Mouse (Mus musculus) NIH3T3 (cell line): ENCODE measurements around the gene Psd.
A peak's percentile ranks its signal among the peaks of the same experiment; 100 is the strongest.

Experiments used
- DNase-seq: peaks from one replicate; pipeline ENCODE4 v3.0.0-alpha.2; 2012; ENCODE audit warnings: low read depth

The Psd gene

DNA sequence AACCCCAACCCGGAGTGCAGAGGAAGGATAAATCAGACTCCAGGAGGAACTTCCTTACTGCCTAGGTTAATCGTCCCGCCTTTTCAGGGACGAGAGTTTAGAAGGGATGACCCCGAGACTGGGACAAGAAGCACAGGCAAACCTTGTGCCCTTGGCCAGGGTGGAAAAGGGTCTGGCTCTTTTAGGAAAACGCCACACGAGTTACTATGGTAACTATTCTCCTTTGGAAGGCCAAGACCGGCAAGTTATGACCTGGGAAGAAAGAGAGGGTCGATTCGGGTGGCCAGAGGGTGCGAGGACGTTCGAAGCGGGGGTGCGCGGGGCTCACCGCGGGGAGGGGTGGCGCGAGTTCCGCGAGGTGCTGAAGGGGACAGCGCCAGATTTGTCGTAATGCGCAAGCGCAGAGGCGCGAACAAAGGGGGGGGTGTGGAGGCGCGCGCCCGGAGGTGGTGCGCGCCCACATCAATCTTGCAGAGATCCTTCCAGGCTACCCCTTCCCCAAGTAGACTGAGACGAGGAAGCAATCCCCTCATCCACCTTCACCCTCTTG is at the start of gene Psd:
TSS of gene Psd (minus strand) at position 401 of the 550 bp plus-strand sequence.
- DNase-seq = no peak

DNA sequence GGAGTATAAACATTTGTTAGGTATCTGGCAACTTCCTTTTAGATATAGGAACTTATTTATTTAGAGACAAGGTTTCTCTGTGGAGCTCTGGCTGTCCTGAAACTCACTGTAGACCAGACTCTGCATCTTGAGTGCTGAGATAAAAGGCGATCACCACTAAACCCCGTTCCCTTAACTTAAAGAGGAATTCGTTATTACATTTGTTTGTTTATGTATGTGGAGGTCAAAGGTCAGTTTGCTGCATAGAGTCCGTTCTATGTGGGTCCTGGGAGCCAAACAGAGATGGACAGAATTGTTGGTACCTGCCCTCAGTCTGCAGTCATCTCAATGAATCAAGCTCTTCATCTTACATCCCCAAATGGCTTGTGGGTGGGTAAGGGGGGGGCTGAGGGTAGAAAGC is 48.9 kb upstream of the Psd start:
- DNase-seq = no peak

DNA sequence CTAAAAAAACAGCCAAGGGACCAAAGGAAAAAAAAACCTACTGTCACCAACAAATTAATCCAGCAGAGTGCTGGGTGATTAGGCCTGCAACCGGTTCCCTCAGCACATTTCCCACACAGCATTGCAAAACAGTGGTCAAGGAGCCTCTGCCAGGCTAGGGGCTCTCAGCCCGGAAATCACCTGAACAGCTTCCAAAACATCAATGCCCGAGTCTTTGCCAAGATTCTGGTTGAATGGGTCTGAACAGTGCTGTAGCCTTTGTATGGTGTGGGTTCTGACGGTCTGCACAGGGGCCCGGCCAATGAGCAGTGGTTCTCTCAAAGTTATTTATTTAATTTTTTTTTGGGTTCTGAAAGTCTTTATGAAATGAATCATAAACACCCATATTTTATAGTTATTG is 48.5 kb upstream of the Psd start:
- DNase-seq = peak; percentile 73

DNA sequence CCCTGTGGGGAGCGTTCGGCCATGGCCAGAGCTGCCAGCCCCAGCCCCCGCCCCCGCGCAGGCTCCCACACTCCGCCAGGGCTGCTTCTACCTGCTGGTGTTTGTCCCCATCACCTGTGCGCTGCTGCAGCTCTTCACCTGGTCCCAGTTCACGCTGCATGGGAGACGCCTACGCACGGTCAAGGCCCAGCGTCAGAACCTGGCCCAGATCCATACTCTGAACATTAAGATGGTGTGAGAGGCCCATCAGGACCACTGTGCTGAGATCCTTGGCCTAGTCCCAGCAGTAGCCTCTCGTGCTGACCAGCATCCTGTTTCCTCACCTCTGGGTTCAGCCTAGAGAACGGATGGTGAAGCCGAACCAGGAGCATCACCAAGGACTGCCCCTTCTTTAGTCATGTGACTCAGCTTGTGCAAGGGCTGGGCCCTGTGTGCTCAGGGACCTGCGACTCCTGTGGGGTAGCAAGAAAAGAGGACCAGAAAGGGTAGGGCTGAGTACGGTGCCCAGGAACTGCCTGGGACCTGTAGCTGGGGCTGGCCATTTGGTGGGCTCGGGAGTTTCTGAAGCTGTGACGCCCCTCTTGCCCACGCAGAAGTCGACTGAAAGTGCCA is 47.6 kb upstream of the Psd start:
- DNase-seq = peak; percentile 37

DNA sequence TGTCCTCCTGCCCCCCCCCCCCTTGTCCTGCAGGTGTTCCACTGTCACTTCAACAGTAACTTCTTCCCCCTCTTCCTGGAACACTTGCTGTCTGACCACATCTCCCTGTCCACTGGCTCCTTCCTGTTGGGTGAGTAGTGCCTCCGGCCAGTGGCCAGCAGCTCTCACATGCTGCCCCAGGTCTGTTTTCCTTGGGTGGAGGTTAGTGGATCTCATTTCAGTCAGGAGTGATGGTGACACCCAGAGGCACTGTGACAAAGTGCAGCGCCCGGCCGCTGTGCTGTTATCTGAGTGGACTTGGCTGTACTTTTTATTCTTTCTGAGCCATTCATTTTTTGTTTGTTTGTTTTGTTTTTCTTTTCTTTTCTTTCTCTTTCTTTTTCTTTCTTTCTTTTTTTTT is 42.2 kb upstream of the Psd start:
- peak; percentile 91 for DNase-seq

DNA sequence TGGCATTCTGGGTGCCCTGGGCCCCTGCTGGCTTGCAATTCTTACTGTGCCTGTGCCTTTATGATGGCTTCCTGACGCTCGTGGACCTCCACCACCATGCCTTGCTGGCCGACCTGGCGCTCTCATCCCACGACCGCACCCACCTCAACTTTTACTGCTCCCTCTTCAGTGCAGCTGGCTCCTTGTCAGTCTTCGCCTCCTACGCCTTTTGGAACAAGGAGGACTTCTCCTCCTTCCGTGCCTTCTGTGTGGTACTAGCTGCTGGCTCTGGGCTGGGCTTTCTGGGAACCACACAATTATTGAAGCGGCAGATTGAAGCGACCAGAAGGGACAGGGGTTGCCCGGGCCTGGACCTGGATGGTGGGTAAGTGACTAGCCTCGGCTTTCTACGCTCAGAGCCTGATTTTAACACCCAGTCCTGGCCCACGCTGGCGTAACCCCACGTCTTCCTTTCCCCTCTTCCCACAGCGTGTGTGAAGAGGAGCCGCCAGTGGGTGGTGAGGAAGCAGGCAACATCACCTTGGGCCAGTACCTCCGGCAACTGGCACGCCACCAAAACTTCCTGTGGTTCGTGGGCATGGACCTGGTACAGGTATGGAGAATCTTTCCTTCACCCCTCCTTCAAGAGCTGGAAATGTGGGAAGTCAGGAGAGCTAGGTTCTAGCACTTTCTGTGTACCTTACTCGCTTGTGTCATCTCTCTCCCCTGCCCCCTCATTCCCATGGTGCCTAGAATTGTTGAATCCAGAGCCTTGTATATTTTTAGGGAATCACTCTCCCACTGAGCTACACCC is 41.0 kb upstream of the Psd start:
- no peak for DNase-seq

DNA sequence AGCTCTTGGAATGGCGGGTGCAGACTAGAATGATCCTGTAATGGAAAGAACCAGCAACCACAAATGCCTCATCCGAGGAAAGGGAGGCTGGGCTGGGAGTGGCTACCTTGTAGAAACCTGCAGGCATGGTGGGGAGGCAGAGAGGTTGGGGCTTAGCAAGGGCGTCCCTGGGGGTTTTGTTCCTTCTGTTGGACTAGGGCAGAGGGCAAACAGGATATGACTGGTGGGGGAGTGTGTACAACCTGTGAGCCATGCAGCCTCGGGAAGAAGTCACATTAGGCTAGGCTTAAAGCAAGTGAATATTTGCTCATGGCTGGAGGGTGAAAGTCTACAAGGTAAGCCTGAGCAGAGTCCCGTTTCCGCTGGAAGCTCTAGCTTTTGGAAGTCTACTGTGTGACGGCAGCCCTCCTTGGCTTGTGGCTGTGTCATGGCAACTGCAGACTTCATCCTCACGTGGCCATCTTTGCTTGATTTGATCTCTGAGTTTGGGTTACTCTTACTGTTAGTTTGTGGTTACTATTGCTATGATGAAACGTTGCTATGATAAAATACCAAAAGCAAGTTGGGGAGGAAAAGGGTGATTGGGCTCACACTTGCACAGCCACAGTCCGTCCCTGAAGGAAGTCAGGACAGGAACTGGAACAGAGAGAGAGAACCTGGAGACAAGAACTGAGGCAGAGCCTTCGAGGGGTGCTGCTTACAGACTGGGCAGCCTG is 36.5 kb upstream of the Psd start:
- no peak for DNase-seq

DNA sequence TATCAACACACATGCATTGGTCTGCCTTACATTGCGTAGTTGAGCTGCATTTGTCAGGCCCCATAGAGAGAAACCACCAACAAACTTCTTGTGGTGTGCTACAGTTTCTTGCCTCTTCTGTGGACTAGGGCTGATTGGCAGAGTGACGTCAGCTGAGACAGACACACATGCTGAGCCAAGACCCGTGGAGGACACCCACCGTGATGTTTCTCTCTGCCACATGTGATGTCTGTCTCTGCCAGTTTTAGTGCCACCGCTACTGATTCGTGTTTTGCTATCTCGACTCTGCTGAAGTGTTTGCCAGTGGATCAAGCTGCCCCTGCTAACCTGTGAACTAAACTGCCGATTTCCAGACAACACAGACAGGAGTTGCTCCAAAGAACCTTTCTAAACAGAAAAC is 35.1 kb upstream of the Psd start:
- DNase-seq = no peak

DNA sequence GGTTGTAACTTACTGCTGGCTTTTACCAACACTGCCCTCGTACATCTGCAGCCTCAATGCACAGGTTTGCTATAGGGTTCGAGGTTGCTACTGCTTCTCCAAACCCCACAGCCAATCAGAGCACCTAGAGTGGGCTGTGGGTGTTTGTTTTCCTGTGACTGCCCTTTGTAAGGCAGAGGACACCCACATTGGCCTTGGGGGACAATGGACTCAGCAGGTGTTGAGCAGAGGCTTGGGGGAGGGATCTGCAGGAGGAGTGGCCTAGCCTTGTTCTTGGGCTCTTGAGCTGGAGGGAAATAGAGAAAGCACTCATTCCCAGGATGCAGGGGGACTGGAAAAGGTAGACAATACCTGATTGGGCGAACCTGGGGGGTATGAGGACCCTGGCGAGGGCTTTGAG is 31.4 kb upstream of the Psd start:
- no peak for DNase-seq

DNA sequence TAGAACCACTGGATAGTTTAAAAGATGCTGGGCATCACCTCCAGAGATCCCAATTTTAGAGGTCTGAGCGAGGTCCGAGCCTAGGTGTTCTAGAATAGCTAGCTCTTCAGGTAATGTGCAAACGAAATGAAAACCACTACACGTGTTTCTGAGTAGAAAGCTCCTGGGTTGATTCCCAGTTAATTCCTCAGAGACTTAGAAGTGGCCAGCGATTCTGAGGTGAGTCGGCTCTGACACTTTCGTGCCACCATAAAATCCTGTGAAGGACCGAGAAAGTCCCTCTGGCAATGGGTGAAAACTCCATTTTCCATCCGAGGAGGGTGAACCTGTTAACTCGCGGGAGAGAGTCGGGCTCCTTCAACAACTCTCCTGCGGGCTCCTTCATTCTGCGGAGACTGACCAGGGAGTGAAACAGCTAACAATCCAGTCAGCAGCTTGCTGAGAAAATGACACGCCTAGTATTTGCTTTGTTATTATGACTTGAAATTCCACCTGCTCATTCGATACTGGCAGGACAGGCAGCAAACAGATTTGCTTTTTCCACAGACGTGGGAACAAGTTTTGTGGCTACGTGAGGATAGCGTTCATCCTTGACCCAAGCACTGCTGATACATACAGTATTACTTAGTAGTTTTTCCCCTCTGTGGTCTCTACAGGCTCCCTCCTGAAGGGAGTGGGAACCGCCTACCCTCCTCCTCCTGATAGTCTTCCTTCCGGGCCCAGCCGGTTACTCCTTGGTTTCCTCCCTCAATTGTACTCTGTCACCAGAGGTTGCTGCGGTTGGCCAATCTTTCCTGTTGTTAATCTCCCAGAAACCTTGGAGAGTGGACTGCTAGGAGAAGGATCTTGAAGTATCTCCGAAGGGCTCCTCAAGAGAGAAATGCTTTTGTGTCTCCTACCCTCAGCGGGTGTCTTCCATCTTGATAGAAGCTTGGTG is 30.7 kb upstream of the Psd start:
- no peak for DNase-seq

DNA sequence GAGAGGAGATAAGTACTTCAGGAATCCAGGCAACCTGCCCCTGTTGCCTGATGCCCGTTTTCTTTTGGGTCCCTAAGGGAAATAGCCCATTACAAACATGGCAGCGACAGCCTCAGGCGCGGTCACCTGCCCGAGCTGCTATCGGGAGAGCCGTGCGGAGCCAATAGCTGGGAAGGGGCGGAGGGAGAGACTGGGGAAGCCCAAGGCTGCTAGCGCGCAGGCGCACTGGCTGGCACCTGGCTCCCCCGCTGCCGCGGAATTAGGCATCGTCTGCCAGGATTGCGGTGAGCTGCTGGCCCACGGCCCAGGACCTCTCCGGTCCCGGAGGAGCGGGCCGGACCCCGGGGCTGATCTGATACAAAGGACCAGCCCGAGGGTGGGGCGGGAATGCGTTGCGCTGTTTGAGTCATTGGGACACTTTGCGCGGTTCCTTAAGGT is 29.8 kb upstream of the Psd start:
- DNase-seq = peak; percentile 71

DNA sequence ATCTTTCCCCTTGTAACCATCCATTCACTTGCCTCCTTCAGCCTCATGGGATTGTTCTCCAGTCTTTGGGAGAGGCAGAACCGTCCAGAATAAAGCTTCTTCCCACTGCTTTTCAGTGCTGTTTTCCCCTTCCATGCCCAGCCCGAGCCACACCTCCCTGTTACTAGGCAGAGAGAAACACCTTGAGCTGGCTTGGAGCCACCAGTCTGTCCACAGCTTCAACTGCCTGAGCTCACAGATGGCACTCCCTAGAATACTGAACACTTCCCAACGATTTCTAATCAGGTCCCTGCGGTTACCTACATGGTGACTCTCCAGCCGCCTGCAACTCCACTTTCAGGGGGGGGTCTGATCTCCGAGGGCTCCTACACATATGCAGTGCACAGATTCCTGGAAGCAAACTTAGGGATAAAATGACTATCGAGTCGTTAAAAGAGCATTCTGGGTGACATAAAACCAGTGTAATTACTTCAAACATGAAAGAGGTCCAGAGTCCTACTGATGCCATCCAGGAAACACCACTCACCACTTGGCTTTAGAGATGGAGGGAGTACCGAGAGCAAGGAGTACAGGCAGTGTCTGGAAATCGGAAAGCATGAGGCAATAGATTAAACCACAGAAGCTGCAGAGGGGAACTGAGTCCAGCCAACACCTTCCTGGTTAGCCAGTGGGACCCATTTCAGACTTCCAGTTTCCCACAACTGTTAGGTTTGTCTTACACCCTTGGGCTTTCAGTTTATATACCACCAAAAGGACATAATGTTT is 23.4 kb upstream of the Psd start, which contains the start of gene 2310034G01Rik:
TSS of gene 2310034G01Rik (minus strand) at position 135 of the 765 bp plus-strand sequence.
- no peak for DNase-seq

DNA sequence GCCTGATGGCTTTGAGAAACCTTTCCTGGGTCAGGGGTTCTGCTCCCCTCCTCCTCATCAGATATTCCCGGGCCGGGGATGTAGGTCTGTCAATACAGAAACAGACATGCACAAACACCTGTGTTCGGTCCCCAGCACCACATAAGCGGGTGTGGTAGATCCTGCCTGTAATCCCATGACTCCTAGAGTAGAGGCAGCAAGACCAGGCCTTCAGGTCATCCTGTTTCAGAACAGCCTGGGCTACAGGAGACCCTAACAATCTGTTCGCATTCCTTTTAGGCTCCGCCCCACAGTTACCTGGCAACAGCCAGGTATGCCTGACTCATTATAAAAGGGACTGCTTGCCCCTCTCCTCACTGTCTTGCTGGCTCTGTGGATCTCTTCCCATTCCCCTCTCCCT is 22.6 kb upstream of the Psd start:
- no peak for DNase-seq

DNA sequence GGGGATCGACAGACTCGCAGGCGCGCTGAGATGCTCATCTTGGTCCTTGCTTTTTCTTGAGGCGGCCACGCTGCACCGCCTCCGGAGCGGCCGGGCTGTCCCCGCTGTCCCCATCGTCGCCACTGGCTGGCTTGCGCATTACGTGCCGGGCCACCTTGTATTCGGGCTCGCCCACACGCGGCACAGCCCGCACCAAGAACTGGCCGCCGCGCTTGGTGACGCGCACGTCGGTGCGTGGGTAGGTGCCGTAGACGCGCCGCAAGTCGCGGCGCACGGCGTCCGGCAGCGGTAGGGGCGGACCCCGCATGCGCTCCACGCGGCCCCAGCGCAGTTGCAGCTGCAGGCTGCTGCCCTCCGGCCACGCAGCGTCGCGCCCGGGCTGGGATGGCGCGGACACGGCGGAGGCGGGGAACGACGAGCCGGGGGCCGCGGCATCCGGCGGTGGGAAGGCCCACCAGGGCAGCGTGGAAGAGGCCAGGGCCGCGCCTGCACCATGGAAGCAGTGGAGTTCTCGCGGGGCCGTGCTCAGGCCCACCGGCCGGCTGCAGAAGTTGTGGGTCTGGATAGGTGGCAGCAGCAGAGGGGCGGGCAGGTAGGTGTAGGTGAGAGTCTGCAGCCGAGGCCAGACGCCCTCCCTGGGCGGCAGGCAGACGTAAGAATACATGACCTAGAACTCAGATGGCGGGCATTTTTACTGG is 22.0 kb upstream of the Psd start:
- peak; percentile 87 for DNase-seq

DNA sequence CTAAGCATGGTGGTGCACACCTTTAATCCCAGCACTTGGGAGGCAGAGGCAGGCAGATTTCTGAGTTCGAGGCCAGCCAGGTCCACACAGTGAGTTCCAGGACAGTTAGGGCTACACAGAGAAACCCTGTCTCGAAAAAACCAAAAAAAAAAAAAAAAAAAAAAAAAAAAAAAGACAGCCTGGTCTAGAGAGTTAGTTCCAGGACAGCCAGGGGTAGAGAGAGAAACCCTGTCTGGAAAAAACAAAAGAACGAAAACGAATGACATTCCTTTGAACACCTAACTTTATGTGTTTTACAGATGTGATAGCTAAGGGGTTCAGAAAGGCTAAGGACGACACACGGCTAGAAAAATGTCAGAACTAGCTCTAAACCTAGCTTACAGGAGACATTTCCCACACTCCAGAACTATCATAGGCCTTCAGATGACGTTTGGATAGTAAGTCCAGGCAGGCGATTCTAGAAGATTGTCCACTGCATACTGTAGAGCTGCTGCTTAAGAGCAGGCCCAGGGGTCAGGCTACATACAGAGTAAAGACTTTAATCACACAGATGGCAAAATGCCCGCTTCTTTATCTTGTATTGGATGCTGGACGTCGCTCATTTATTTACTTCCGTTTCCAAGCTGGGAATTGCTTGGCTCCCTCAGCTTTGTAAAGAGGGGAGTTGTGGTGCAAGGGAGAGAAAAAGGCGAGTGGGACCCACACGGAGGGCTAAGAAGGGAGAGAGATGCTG is 21.1 kb upstream of the Psd start:
- DNase-seq = peak; percentile 63

DNA sequence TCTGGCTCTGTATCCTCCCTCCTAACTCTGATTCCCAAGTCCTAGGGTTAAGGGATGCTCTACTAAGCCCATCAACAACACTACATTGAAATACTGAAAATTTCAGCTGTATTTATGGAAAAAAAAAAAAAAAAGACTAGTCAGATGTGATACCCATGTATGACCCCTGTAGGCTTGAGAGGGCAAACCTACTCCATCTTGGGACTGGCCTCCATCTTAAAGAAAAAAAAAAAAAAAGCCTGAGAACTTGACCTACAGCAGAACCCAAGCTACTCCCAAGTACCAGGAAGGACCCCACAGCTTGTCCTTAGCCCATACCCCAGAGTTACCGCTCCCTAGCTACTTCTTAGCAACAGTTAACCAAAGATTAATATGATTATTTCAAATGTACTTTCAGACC is 20.2 kb upstream of the Psd start:
- no peak for DNase-seq

DNA sequence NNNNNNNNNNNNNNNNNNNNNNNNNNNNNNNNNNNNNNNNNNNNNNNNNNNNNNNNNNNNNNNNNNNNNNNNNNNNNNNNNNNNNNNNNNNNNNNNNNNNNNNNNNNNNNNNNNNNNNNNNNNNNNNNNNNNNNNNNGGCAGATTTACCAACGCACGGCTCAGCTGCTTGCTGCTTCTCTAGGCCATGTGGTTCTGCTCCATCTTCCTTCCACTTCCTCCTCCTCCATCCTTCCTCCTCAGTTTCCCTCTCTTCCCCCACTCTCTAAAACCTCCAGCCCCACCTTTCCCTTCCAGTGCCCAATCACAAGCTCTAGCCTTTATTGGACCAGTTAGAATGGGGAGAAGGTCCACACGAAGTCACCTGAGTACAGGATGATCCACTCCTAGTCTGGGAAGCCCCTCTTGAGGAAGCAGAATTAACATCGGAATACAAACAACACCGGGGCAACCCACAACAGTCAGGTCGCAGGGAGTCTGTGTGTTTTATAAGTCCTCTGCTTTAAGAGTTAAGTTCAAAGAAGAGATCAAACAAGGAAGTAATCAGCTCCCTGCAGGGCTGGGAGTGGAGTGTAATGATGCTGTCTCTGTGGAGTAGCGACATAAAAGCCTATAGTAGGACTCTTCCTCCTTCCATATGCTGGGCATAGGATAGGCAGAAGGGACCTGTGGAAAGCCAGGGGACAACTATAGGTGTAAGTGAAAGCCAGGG is 17.9 kb upstream of the Psd start:
- DNase-seq = no peak

DNA sequence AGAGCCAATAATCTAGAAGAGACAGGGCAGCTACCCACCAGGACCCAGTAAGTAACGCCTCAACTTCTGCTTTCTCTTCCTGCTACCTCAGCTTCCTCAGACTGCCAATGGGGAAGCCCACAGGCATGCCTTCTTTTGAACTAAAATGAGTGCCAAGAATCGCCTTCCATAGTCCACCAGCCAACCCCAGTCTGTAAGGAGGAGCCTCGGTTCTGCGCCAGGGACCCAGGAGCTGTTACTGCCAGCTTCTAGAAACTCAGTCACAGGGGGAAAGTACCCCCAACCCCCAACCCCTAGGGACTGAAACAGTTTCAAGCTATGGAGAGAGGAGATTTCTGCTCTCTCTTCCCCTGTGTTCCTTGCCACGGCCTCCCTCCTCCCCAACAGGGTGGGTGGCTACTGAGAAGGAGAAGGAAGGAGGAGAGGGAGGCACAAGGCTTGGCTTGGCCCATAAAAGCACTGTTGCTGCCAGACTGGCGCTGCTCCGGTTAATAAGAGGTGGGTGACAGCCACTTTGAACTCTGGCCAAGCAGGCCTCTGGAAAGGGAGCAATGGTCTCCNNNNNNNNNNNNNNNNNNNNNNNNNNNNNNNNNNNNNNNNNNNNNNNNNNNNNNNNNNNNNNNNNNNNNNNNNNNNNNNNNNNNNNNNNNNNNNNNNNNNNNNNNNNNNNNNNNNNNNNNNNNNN is 12.5 kb upstream of the Psd start:
- DNase-seq = peak; percentile 85
